Mouse (Mus musculus): ENCODE results near the gene Tmem179.

The Tmem179 gene

DNA sequence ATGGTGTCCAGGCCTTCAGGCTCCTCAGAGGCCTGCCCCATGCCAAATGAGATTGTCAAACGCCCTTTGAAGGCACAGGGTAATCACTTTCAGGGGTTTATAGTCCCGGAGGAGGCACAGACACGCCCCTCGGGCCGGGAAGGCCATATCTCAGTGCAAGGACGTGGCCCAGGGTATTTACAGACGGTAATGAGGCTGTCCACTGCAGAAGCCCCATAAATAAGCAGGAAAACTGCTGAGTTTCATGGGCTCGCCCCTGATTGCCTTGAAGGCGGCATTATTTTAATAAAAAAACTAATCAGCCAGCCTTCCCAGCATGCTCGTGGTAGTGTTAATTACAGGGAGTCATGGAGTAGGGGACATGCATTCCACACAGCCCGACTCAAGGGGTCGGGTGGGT lies 54.1 kb downstream of the Tmem179 start:
- no peak for DNase-seq

DNA sequence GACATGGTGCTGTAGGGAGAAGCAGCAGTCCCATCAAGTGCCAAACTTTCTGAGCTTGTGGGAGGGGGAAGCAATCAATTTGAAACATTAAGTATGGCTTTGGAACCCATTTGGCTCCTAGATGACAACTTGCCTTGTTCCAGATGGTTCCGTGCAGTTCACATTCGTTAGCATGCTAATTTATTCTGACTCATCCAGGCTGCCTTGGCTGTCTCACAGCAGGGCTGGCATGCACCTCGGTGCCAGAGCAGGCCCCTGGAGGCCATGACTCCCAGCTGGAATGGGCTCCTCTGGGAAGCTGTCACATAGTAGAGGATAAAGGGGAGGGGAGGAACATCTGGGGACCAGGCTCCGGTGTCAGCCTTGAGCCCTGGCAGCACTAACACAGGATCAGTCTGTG lies 58.7 kb downstream of the Tmem179 start:
- DNase-seq: no peak

DNA sequence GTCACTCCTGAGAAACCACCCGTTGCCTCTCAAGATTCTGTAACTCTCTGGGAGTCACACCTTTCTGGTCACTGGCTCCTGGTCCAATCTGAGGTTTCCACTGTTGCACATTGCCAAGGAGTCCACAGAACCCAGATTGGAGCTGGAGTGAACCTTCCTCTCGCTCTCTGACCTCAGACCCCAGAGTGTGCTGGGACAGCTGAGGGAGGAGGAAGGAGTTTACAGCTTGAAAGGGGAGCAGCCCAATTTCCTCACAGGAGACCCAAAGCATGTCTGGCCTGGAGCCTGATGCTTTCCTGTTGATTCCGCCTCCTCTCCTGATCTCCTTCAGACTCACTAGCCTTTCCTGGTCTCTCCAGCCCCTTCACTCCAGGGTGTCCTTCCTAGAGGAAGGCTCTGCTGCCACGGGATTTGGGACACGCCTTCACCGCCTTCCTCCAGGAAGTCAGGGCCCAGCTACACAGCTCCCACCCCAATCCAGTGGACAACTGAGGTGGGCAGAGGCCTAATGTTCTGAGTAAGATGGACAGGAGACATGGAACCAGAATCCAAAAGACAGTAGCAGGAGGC lies 60.3 kb downstream of the Tmem179 start:
- DNase-seq: peak; percentile 15

DNA sequence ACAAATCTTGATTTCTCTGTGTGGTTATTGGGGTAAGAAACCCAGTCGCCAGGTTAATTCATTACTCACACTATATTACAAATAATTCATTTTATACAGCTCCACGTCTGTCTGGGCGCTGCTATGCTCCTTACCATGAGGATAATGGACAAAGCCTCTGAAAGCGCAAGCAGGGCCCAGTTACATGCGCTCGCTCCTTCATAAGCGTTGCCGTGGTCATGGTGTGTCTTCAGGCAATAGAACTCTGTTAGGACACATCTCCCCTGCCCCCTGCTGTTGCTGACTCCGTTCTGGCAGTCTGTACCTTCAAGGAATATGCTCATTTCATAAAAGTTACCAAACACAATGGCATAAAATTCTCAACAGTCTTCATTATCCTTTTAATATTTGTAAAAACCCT lies 64.7 kb downstream of the Tmem179 start:
- DNase-seq: no peak

DNA sequence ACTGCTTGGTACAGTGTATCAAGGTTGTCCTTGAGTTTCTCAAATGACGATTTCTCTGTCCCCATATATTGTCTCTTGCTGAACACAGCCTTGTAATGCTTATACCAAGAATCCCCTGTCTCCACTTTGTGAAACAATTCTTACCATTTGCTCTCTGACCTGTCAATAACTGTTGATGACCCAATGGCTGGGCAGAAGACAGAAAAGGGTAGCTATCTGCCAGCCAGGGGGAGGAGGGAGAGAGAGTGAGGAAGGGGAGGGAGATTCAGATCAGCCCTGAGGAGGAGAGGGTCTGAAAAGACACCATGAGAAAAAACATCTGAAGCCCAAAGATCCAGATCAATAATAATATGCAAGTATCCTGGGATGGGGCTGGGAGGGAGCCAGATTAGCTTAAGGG lies 65.2 kb downstream of the Tmem179 start:
- no peak for DNase-seq

DNA sequence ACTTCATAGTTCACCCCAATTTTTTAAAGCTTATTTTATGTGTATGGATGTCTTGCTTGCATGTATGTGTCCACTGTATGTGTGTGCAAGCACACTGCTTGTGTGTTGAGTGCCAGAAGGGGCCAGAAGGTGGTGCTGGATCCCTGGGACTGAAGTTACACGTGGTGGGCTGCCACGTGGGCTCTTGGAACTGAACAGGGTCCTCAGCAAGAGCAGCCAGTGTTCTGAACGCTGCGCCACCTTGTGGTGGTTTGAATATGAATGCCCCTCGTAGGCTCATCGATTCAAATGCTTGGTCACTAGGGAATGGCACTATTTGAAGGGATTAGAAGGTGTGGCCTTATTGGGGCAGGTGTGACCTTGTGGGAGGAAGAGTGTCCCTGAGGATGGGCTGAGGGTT lies 65.7 kb downstream of the Tmem179 start:
- DNase-seq: peak; percentile 61

Measured in lung, postnatal 14 days (tissue).